Mouse (Mus musculus) embryo, embryonic 11 days (tissue): Measurements from ENCODE around the gene Pam16.
A peak's percentile ranks its signal among the peaks of the same experiment; 100 is the strongest.
"Not testable (repeated sequence)": the region's sequence is repeated elsewhere in the genome, so short reads cannot be mapped to it uniquely, and the experiment has no call there.

Source experiments
- DNase-seq: peaks from one replicate; pipeline ENCODE4 v3.0.0-alpha.2; 2015

Gene Pam16

GRCm38 (mm10) chr16:4587516-4588210 is 37.1 kb downstream of the Pam16 start:
- DNase-seq, result no peak

DNA sequence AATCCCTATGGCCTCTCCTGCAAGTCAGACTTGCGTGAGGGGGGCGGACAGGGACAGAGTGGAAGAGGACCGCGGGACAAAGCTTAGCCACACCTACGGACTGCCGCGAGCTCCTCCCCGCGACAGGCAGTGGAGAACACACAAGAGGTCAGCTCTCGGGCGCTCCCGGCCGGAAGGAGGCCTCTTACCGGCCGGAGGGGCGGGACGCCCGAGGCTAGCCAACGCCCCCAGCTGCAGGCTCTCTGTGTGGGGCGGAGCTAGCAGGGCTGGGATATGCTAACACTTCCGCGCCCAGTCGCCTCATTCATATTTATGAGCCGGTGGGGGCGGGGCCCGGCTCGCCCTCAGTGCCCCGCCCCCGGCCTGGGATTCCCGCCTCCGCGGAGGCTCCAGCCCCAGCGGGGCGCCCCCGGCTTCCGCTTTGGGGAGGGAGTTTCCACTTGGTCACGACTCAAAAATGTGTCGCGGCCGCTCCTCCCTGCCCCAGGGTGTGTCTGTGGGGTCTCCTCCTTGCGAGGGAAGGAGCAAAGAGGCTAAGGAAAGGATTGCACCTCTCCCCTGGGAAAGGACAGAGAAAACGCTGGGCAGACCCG is 38.2 kb downstream of the Pam16 start:
- DNase-seq, result peak; percentile 100

DNA sequence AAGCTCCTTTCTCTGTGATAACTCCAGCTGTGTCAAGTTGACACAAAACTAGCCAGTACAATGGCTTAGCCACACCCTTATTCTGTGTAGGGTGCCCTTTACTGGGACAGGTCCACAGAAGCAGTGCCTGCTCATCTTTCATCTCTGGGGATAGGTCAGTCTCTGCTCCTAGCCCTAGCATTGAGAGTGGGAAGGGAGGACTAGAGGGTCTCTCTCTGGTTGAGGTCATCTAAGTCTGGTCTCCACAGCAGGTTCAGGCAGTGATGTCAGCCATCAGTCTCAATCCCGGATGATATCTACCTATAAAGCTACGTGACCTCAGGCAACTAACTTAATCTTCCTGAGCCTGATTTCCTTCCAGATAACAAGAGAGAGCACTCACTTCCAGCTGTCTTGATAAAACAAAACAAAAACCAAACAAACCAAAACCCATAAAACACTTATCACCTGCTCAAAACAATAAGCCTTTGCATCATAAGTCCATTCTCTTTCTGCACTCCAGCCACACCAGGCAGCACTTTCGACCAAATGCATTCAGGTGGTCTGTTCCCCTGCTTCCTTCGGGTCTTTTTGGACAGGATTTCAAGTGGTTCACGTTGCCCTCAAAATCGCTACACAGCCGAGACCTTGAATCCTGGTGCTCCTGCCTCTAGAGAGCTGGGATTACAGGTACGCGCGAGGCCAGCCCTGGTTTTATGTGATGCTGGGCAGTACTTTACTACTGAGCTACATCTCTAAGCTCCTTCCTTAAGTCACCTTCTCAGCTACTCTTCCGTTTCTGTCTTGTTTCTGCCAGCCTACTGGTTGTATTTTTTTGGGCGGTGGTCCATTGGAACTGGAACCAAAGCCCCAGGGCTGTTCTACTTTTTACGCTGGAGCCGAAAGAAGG is 38.9 kb downstream of the Pam16 start:
- no peak for DNase-seq

- no peak for DNase-seq
Measured at GRCm38 (mm10) chr16:4584438-4584837, 40.4 kb downstream of the Pam16 start.

GRCm38 (mm10) chr16:4583807-4584206 is 41.0 kb downstream of the Pam16 start:
- DNase-seq, result no peak

DNA sequence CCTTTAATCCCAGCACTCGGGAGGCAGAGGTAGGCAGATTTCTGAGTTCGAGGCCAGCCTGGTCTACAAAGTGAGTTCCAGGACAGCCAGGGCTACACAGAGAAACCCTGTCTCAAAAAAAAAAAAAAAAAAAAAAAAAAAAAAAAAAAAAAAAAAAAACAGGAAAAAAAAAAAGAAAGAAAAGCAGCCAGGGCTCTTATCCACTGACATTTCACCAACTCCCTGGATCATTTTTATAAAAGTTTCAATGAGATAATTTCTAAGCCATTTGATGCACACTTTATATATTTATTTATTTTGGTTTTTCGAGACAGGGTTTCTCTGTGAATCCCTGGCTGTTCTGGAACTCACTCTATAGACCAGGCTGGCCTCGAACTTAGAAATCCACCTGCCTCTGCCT is 43.6 kb downstream of the Pam16 start:
- DNase-seq, result not testable (repeated sequence)

GRCm38 (mm10) chr16:4578630-4579029 is 46.2 kb downstream of the Pam16 start:
- no peak for DNase-seq

DNA sequence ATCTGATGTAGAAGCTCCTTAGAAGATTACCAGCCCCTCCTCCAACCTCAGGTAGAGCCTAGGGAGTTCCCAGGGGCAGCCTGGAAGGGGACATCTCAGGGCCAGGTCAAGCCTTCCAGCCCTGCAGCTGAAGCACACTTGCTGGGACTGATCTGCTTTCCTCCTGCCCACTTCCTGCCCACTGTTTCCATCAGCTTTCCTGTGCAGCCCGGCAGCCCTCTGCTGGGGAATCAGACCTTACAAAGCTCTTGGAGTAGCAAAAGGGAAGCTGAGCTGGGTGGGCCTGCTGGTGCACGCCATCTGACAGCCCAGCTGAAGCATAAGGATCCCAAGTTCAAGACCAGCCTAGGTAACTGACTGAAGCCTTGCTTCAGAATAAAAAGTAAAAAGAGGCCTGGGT is 47.9 kb downstream of the Pam16 start:
- no peak for DNase-seq

DNA sequence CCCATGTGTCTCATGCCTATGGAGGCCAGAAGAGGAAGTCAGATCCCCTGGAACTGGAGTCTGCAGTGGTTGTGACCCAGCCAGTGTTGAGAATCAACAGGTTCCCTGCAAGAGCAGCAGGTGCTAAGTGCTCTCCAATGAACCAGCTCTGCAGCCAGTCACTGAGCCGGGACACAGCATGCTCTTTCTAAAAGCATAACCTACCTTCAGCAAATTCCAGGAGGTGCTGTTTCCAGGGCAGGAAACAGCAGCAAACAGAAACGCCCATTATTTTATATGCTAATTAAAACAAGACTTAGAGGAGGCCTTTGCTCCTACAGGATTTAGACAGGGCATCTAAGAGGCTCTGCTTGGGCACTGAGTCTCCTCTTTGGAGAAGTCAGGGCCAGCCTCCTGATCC is 48.8 kb downstream of the Pam16 start:
- DNase-seq, result no peak

GRCm38 (mm10) chr16:4570737-4571136 is 54.1 kb downstream of the Pam16 start:
- DNase-seq, result peak; percentile 43

- DNase-seq, result peak; percentile 94
Measured at GRCm38 (mm10) chr16:4567912-4568311, 56.9 kb downstream of the Pam16 start.
